Mouse (Mus musculus) C2C12 (cell line): ENCODE measurements around the gene Adap1.

Experiments
- CTCF ChIP-seq: IDR thresholded peaks from one replicate; pipeline ENCODE4 v1.5.1; 2011; ENCODE audit not compliant: control insufficient read depth, insufficient read depth, insufficient read length
- FOSL1 ChIP-seq: IDR thresholded peaks from one replicate; pipeline ENCODE4 v1.8.0; 2011; ENCODE audit warnings: mild to moderate bottlenecking, low read length; ENCODE audit not compliant: poor library complexity, insufficient read depth, severe bottlenecking
- MAX ChIP-seq: IDR thresholded peaks from one replicate; pipeline ENCODE4 v1.6.1; 2011; ENCODE audit warnings: mild to moderate bottlenecking, control low read depth
- MYOG ChIP-seq: IDR thresholded peaks from one replicate; pipeline ENCODE4 v1.6.1; 2011; ENCODE audit not compliant: control insufficient read depth, insufficient read length; ENCODE audit errors: extremely low read depth
- USF1 ChIP-seq: IDR thresholded peaks from one replicate; pipeline ENCODE4 v1.6.1; 2011; ENCODE audit warnings: low read depth, mild to moderate bottlenecking, control low read depth, moderate library complexity

DNA sequence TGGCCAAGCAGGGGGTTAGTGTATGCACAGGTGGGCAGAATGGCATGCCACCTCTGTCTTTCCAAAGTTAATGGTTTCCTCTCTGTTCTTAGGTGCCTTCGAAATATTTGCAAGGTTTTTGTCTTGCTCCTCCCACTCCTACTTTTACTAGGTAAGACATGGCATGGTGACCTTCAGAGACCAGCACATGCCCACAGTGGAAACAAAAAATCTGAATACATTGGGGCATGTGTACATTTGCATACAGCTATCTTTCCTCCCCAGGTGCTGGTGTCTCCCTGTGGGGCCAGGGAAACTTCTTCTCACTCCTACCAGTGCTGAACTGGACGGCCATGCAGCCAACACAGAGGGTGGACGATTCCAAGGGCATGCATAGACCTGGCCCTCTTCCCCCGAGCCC is 91.0 kb downstream of the Adap1 start:
- TF ChIP-seq CTCF: no peak
- no peak for TF ChIP-seq MYOG
- no peak for TF ChIP-seq MAX
- no peak for TF ChIP-seq USF1
- no peak for TF ChIP-seq FOSL1
